In the genomic region with DNA sequence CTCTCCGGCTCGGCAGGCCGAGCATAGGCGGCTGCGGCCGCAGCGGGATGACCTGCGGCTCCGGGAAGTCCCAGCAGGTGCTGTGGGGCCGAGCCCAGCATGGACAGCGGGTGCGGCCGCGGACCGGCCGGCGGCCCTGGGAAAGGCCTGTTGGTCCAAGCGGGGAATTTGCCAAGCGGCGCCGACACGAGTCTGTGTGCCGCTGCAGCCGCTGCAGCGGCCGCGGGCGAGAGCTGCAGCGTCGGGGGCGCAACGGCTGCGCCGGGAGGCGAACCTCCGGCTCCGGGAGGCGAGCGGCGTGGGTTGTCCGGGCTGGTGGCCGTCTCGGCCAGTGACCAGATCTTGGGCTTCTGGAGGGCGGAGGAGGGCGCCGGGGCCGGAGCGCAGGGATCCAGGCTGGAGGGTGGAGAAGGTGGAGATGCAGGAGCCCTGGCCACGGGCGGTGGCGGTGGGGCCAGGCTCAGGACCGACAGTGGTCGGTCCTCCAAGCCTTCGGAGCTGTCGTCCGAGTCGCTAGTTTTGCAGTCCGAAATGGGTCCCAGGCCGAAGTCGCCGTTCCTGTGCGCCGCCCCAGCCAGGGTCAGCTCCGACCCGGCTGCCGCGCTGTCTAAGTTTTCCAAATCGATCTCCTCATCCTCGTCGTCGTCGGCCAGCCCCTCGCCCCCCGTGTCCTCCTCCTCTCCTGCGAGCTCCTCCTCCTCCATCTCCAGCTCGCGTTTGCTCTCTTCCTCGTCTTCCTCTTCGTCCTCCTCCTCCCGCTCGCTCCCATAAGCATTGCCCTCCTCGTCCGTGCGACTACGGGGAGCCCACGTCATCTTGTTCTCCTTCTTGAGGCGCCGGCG, we compare ENCODE assay signal across 9 mouse cellular contexts. TPM values are rescaled to one million over a fixed set of nuclear protein-coding genes. Genes with fewer than 3 reads are reported as not detected.
DNase-seq lines count a peak whose midpoint lies in the region; ATAC-seq and TF ChIP-seq lines count a peak whose summit lies in the region.
"Had no signal": no experiment of that assay in that cellular context is flagged by ENCODE, and none has a peak within 500 bp of the region (broad histone marks: within the 10 kb centered on the region; RNA-seq: fewer than 3 reads in every experiment).

No protein-coding gene starts in this region.

- ATAC-seq in hindbrain, embryonic 11.5 days (ENCODE audit: low FRiP score) = no peak
- ATAC-seq in neural tube, embryonic 14.5 days (ENCODE audit: low read depth) = no peak

- H3K36me3 ChIP-seq in embryonic facial prominence, embryonic 10.5 days (replicated peaks) = peaks cover 7% of the 10 kb centered on the region
- H3K36me3 ChIP-seq in hindbrain, embryonic 11.5 days (ENCODE audit: control insufficient read depth, insufficient read depth, low read length) = no peaks in the 10 kb centered on the region
- H3K36me3 ChIP-seq in liver, adult 2 months (ENCODE audit: control insufficient read depth, insufficient read depth, low read length) = no peaks in the 10 kb centered on the region
- no peaks in the 10 kb centered on the region for H3K36me3 ChIP-seq in neural tube, embryonic 14.5 days (ENCODE audit: control insufficient read depth, insufficient read depth, low read length)

- 1% methylated on average over 89 of the region's 89 CpGs for WGBS in cerebellum, adult 2 months
- under 1% methylated on average over 89 of the region's 89 CpGs for WGBS in embryonic facial prominence, embryonic 10.5 days
- under 1% methylated on average over 89 of the region's 89 CpGs for WGBS in hindbrain, embryonic 11.5 days
- 4% methylated on average over 88 of the region's 89 CpGs for WGBS in liver, adult 2 months
- WGBS in neural tube, embryonic 14.5 days = under 1% methylated on average over 79 of the region's 89 CpGs

- no peak overlapping the region for H3K27ac ChIP-seq in cerebellum, adult 2 months (ENCODE audit: insufficient read depth, low read length)
- H3K27ac ChIP-seq in embryonic facial prominence, embryonic 10.5 days (replicated peaks) = peak overlapping the region; percentile 94
- H3K27ac ChIP-seq in hindbrain, embryonic 11.5 days (ENCODE audit: low read depth, low read length) = peak overlapping the region; percentile 99
- H3K27ac ChIP-seq in liver, adult 2 months (replicated peaks; ENCODE audit: insufficient read depth, low read depth, low read length) = no peak overlapping the region
- H3K27ac ChIP-seq in neural tube, embryonic 14.5 days (ENCODE audit: low read depth, low read length) = peak overlapping the region; percentile 39; the same call in 1 of the 2 replicates

- H3K27me3 ChIP-seq in cerebellum, adult 2 months (ENCODE audit: control insufficient read depth, insufficient read depth, low read length) = peaks cover 5% of the 10 kb centered on the region; the same call in 1 of the 2 replicates
- peaks cover 98% of the 10 kb centered on the region for H3K27me3 ChIP-seq in embryonic facial prominence, embryonic 10.5 days (replicated peaks; ENCODE audit: low read depth, poor library complexity, severe bottlenecking)
- peaks cover 2% of the 10 kb centered on the region; the same call in 1 of the 2 replicates for H3K27me3 ChIP-seq in hindbrain, embryonic 11.5 days (ENCODE audit: control insufficient read depth, insufficient read depth, low read length)
- peaks cover 33% of the 10 kb centered on the region for H3K27me3 ChIP-seq in liver, adult 2 months (ENCODE audit: control insufficient read depth, insufficient read depth, low read length)
- peaks cover 44% of the 10 kb centered on the region for H3K27me3 ChIP-seq in neural tube, embryonic 14.5 days (ENCODE audit: control insufficient read depth, insufficient read depth, low read length)
- H3K27me3 ChIP-seq: CH12.LX had no signal

- H3K4me2 ChIP-seq in hindbrain, embryonic 11.5 days (replicated peaks; ENCODE audit: low read depth, low read length) = peak overlapping the region; percentile 84
- peak overlapping the region; percentile 84 for H3K4me2 ChIP-seq in neural tube, embryonic 14.5 days (ENCODE audit: low read depth, low read length)

- TF ChIP-seq CTCF in cerebellum, adult 2 months (IDR thresholded peaks at IDR 0.05; ENCODE audit: borderline replicate concordance, insufficient read depth, low read depth, low read length) = no peak
- TF ChIP-seq CTCF in liver, adult 2 months (IDR thresholded peaks at IDR 0.05; ENCODE audit: low read depth, low read length) = no peak

- peak overlapping the region; percentile 57 for H3K4me3 ChIP-seq in cerebellum, adult 2 months (replicated peaks; ENCODE audit: insufficient read depth, low read depth, low read length)
- H3K4me3 ChIP-seq in embryonic facial prominence, embryonic 10.5 days = peak overlapping the region; percentile 82
- peak overlapping the region; percentile 94 for H3K4me3 ChIP-seq in hindbrain, embryonic 11.5 days (ENCODE audit: low read depth, low read length)
- H3K4me3 ChIP-seq in liver, adult 2 months (ENCODE audit: insufficient read depth, low read depth, low read length) = peak overlapping the region; percentile 83; the same call in 1 of the 2 replicates
- peak overlapping the region; percentile 48 for H3K4me3 ChIP-seq in neural tube, embryonic 14.5 days (ENCODE audit: low read depth, low read length)

- H3K79me2 ChIP-seq in liver, adult 2 months (ENCODE audit: control insufficient read depth, insufficient read depth, low read length) = no peaks in the 10 kb centered on the region

- peak overlapping the region; percentile 99 for H3K9ac ChIP-seq in hindbrain, embryonic 11.5 days (ENCODE audit: low read depth, low read length)
- no peak overlapping the region for H3K9ac ChIP-seq in liver, adult 2 months (ENCODE audit: low read depth, low read length)
- H3K9ac ChIP-seq in neural tube, embryonic 14.5 days (replicated peaks; ENCODE audit: low read depth, low read length) = peak overlapping the region; percentile 65

- peaks cover 4% of the 10 kb centered on the region for H3K4me1 ChIP-seq in cerebellum, adult 2 months (ENCODE audit: control insufficient read depth, insufficient read depth, low read length)
- H3K4me1 ChIP-seq in embryonic facial prominence, embryonic 10.5 days = peaks cover 82% of the 10 kb centered on the region
- peaks cover 4% of the 10 kb centered on the region for H3K4me1 ChIP-seq in hindbrain, embryonic 11.5 days (replicated peaks; ENCODE audit: control insufficient read depth, insufficient read depth, low read length)
- peaks cover 9% of the 10 kb centered on the region; the same call in 1 of the 2 replicates for H3K4me1 ChIP-seq in liver, adult 2 months (ENCODE audit: control insufficient read depth, insufficient read depth, low read length)
- peaks cover 26% of the 10 kb centered on the region for H3K4me1 ChIP-seq in neural tube, embryonic 14.5 days (ENCODE audit: control insufficient read depth, insufficient read depth, low read length)

- H3K9me3 ChIP-seq in embryonic facial prominence, embryonic 10.5 days = no peaks in the 10 kb centered on the region
- H3K9me3 ChIP-seq in hindbrain, embryonic 11.5 days (ENCODE audit: control insufficient read depth, low read length) = no peaks in the 10 kb centered on the region
- H3K9me3 ChIP-seq in neural tube, embryonic 14.5 days (ENCODE audit: control insufficient read depth, low read length) = no peaks in the 10 kb centered on the region

- TF ChIP-seq POLR2A in cerebellum, adult 2 months (IDR thresholded peaks at IDR 0.05; ENCODE audit: borderline replicate concordance, insufficient read depth, low read length) = no peak
- no peak for TF ChIP-seq POLR2A in liver, adult 2 months (IDR thresholded peaks at IDR 0.05; ENCODE audit: extremely low read depth, insufficient read depth, low read length)

- peak; percentile 36 to 55 for DNase-seq in cerebellum, adult 2 months
- no peak for DNase-seq in cerebellum, adult 11 months
- DNase-seq in embryonic facial prominence, embryonic 10.5 days (ENCODE audit: low spot score) = peak; percentile 67
- peak; percentile 67 for DNase-seq in hindbrain, embryonic 11.5 days (ENCODE audit: low spot score)
- no peak for DNase-seq in liver, adult 2 months (ENCODE audit: extremely low read depth, low read depth, low spot score)
- DNase-seq in urinary bladder, postnatal 4 days (ENCODE audit: low spot score in 2 of 2) = no peak
- DNase-seq in spleen, postnatal 4 days (ENCODE audit: low spot score in 2 of 2) = no peak

RNA-seq across cellular contexts. Expression of a gene that starts 2.0 kb away (rescaled TPM):
- polyA plus RNA-seq in cerebellum, adult 2 months (2012; rRNA removed) = 8.6 and 9.2 TPM in 2 replicates
- polyA plus RNA-seq in embryonic facial prominence, embryonic 10.5 days (2016; fragmentation: Nextera tagmentation; extraction: Ambion mirVana) = 19.3 and 20.3 TPM in 2 replicates
- 26.2 and 28.1 TPM in 2 replicates for polyA plus RNA-seq in hindbrain, embryonic 11.5 days (2014; fragmentation: Nextera tagmentation; extraction: Ambion mirVana)
- 0.18 and 0.20 TPM in 2 replicates for total RNA-seq in liver, adult 2 months (2014; rRNA removed)
- polyA plus RNA-seq in liver, adult 2 months (2012; rRNA removed) = 0.22 and 0.31 TPM in 2 replicates
- polyA plus RNA-seq in neural tube, embryonic 14.5 days (2014; fragmentation: Nextera tagmentation; extraction: Ambion mirVana) = 4.1 and 4.5 TPM in 2 replicates
- total RNA-seq: CH12.LX had no signal

Comparison
In these comparisons a context has a peak if more than half of its experiments do, and no peak if none do; other contexts are left out.
1. DNase-seq: peak in cerebellum, adult 2 months (2 of 2), embryonic facial prominence, embryonic 10.5 days (single experiment) and hindbrain, embryonic 11.5 days (single experiment); none in cerebellum, adult 11 months (single experiment), liver, adult 2 months (single experiment), urinary bladder, postnatal 4 days (0 of 2) and spleen, postnatal 4 days (0 of 2).
2. H3K27ac ChIP-seq: peak in embryonic facial prominence, embryonic 10.5 days (single experiment), hindbrain, embryonic 11.5 days (single experiment) and neural tube, embryonic 14.5 days (single experiment); none in cerebellum, adult 2 months (single experiment) and liver, adult 2 months (single experiment).
3. Peak in every context shown above with its lines, with median percentiles within 50 percentile points of each other: H3K4me3 ChIP-seq.